Mouse (Mus musculus) ES-Bruce4 (cell line): ENCODE results near the gene Pde11a.

Source experiments
- EP300 ChIP-seq: IDR thresholded peaks from 2 replicates; pipeline ENCODE4 v1.6.1; 2011; ENCODE audit warnings: low read depth, low read length; ENCODE audit not compliant: insufficient read depth
- POLR2A ChIP-seq: IDR thresholded peaks from one replicate; pipeline ENCODE4 v1.8.1; 2011; ENCODE audit warnings: low read length; ENCODE audit not compliant: insufficient read depth

GRCm38 (mm10) chr2:75988378-75988777 lies 350.2 kb downstream of the Pde11a start:
- no peak for TF ChIP-seq EP300
- TF ChIP-seq POLR2A = no peak
